Mouse (Mus musculus) heart, embryonic 16.5 days (tissue): Measurements from ENCODE around the gene Tmtc1. TPM values are rescaled to one million over a fixed set of nuclear protein-coding genes. Genes with fewer than 3 reads are reported as not detected.

Experiments used
- ATAC-seq: fragments of 200-750 bp; cut with Nextera tagmentation; replicated peaks from 2 replicates; pipeline ENCODE4 v1.8.0; 2017; ENCODE audit warnings: moderate number of reproducible peaks; ENCODE audit not compliant: insufficient read depth, low FRiP score; ENCODE audit errors: extremely low read depth
- H3K27ac ChIP-seq: fragments of 300-500 bp; sonication (generic); 2 replicates; pipeline ENCODE4 v1.5.1; 2014; ENCODE audit warnings: mild to moderate bottlenecking, low read length, control low read depth, moderate library complexity
- H3K27me3 ChIP-seq: fragments of 300-500 bp; sonication (generic); 2 replicates; pipeline ENCODE4 v1.6.1; 2014; ENCODE audit warnings: low read length, mixed read lengths; ENCODE audit not compliant: control insufficient read depth, insufficient read depth
- H3K36me3 ChIP-seq: fragments of 300-500 bp; sonication (generic); 2 replicates; pipeline ENCODE4 v1.6.1; 2014; ENCODE audit not compliant: control insufficient read depth, insufficient read depth
- H3K4me1 ChIP-seq: fragments of 300-500 bp; sonication (generic); 2 replicates; pipeline ENCODE4 v1.6.1; 2014; ENCODE audit warnings: low read length, mixed read lengths; ENCODE audit not compliant: control insufficient read depth, insufficient read depth
- H3K4me2 ChIP-seq: fragments of 300-500 bp; sonication (generic); 2 replicates; pipeline ENCODE4 v1.6.1; 2014; ENCODE audit warnings: low read depth, mild to moderate bottlenecking, control low read depth, low read length
- H3K4me3 ChIP-seq: fragments of 300-500 bp; sonication (generic); 2 replicates; pipeline ENCODE4 v1.5.1; 2014; ENCODE audit warnings: mild to moderate bottlenecking, control low read depth, low read length
- H3K9ac ChIP-seq: fragments of 300-500 bp; sonication (generic); 2 replicates; pipeline ENCODE4 v1.6.1; 2014; ENCODE audit warnings: low read length, control low read depth
- H3K9me3 ChIP-seq: fragments of 300-500 bp; sonication (generic); replicated peaks from 2 replicates; pipeline ENCODE4 v1.6.1; 2016; ENCODE audit warnings: low read length; ENCODE audit not compliant: control insufficient read depth
- WGBS: fragments of 180-500 bp; shearing (Covaris S2); extraction: QIAGEN DNeasy Blood & Tissue Kit; methylation state at CpG from one replicate; pipeline ENCODE4 v1.1.7; 2014; 5-methylcytosine and 5-hydroxymethylcytosine counted together
- polyA plus RNA-seq: library from polyadenylated mRNA; unstranded; fragments of >200 nt; fragmentation: Nextera tagmentation; extraction: Ambion mirVana; gene quantifications from 2 replicates; pipeline ENCODE4 v1.2.1, GENCODE M21; 2015

Gene Tmtc1
- polyA plus RNA-seq, 1 experiment from 2014 or later: 1.7 TPM

GRCm38 (mm10) chr6:148392147-148392546 lies 52.0 kb downstream of the Tmtc1 start:
- no peak for ATAC-seq
- no peak overlapping the region for H3K9ac ChIP-seq

GRCm38 (mm10) chr6:148391286-148391685 lies 52.9 kb downstream of the Tmtc1 start:
- Histone ChIP-seq H3K36me3 (no peaks in the 10 kb centered on the region), H3K4me1 (peaks cover 22% of the 10 kb centered on the region), H3K27me3 (no peaks in the 10 kb centered on the region), H3K9ac (peak overlapping the region; percentile 46; the same call in 1 of the 2 replicates), H3K27ac (peak overlapping the region; percentile 92), H3K4me2 (0 out of 2 replicates have a peak overlapping the region, but pooled peaks have one; percentile 47), H3K9me3 (0 out of 2 replicates have a peak, but pooled peaks cover 2% of the 10 kb centered on the region), H3K4me3 (no peak overlapping the region)
- WGBS: 65% methylated on average over 7 of the region's 7 CpGs
- ATAC-seq: no peak; the same call in 1 of the 2 replicates

More at GRCm38 (mm10) chr6:148392147-148392546, 52.0 kb downstream of the Tmtc1 start:
- Histone ChIP-seq H3K4me3 (no peak overlapping the region), H3K36me3 (no peaks in the 10 kb centered on the region), H3K27me3 (no peaks in the 10 kb centered on the region), H3K27ac (peak overlapping the region; percentile 92; the same call in 1 of the 2 replicates), H3K9me3 (0 out of 2 replicates have a peak, but pooled peaks cover 2% of the 10 kb centered on the region), H3K4me2 (no peak overlapping the region), H3K4me1 (peaks cover 22% of the 10 kb centered on the region)
- 55% methylated on average over 10 of the region's 10 CpGs for WGBS

GRCm38 (mm10) chr6:148390630-148391276 lies 53.4 kb downstream of the Tmtc1 start:
- Histone ChIP-seq H3K4me3 (no peak overlapping the region), H3K9me3 (0 out of 2 replicates have a peak, but pooled peaks cover 2% of the 10 kb centered on the region), H3K27me3 (no peaks in the 10 kb centered on the region), H3K4me2 (peak overlapping the region; percentile 47; the same call in 1 of the 2 replicates), H3K9ac (peak overlapping the region; percentile 43; the same call in 1 of the 2 replicates), H3K36me3 (no peaks in the 10 kb centered on the region), H3K27ac (peak overlapping the region; percentile 92), H3K4me1 (peaks cover 26% of the 10 kb centered on the region)
- WGBS: 12% methylated on average over 4 of the region's 4 CpGs
- ATAC-seq: peak; percentile 79; the same call in 1 of the 2 replicates

GRCm38 (mm10) chr6:148387990-148388389 lies 56.2 kb downstream of the Tmtc1 start:
- 64% methylated on average over 1 of the region's 1 CpGs for WGBS
- no peak overlapping the region for H3K9ac ChIP-seq
- H3K27me3 ChIP-seq: no peaks in the 10 kb centered on the region
- H3K4me1 ChIP-seq: peaks cover 40% of the 10 kb centered on the region
- no peaks in the 10 kb centered on the region for H3K36me3 ChIP-seq
- H3K27ac ChIP-seq: no peak overlapping the region
- no peaks in the 10 kb centered on the region for H3K9me3 ChIP-seq
- H3K4me2 ChIP-seq: no peak overlapping the region
- H3K4me3 ChIP-seq: no peak overlapping the region
- no peak for ATAC-seq

GRCm38 (mm10) chr6:148384111-148384895 lies 59.9 kb downstream of the Tmtc1 start:
- H3K27ac ChIP-seq: peak overlapping the region; percentile 76
- peak; percentile 74 for ATAC-seq
- WGBS: 54% methylated on average over 6 of the region's 6 CpGs

GRCm38 (mm10) chr6:148381163-148381782 lies 62.9 kb downstream of the Tmtc1 start:
- Histone ChIP-seq H3K4me3 (no peak overlapping the region), H3K4me2 (no peak overlapping the region), H3K27me3 (no peaks in the 10 kb centered on the region), H3K9me3 (peaks cover 3% of the 10 kb centered on the region; the same call in 1 of the 2 replicates), H3K9ac (no peak overlapping the region), H3K4me1 (peaks cover 18% of the 10 kb centered on the region), H3K36me3 (0 out of 2 replicates have a peak, but pooled peaks cover 2% of the 10 kb centered on the region), H3K27ac (no peak overlapping the region)
- ATAC-seq: no peak
- 82% methylated on average over 9 of the region's 9 CpGs for WGBS

More at GRCm38 (mm10) chr6:148384111-148384895, 59.9 kb downstream of the Tmtc1 start:
- Histone ChIP-seq H3K4me2 (no peak overlapping the region), H3K4me1 (peaks cover 18% of the 10 kb centered on the region), H3K27me3 (no peaks in the 10 kb centered on the region), H3K9me3 (no peaks in the 10 kb centered on the region), H3K4me3 (no peak overlapping the region), H3K36me3 (no peaks in the 10 kb centered on the region), H3K9ac (no peak overlapping the region)

- H3K4me3 ChIP-seq: no peak overlapping the region
- no peaks in the 10 kb centered on the region for H3K27me3 ChIP-seq
- no peak overlapping the region for H3K27ac ChIP-seq
- no peak for ATAC-seq
- no peak overlapping the region for H3K4me2 ChIP-seq
- H3K9ac ChIP-seq: no peak overlapping the region
- no peaks in the 10 kb centered on the region for H3K4me1 ChIP-seq
- WGBS: 69% methylated on average over 3 of the region's 3 CpGs
- 0 out of 2 replicates have a peak, but pooled peaks cover 2% of the 10 kb centered on the region for H3K36me3 ChIP-seq
- peaks cover 3% of the 10 kb centered on the region; the same call in 1 of the 2 replicates for H3K9me3 ChIP-seq
These were observed 68.5 kb downstream of the Tmtc1 start for GRCm38 (mm10) chr6:148375618-148376209.

GRCm38 (mm10) chr6:148375015-148375414 lies 69.2 kb downstream of the Tmtc1 start:
- H3K4me2 ChIP-seq: no peak overlapping the region
- H3K9me3 ChIP-seq: peaks cover 3% of the 10 kb centered on the region; the same call in 1 of the 2 replicates
- 0 out of 2 replicates have a peak, but pooled peaks cover 2% of the 10 kb centered on the region for H3K36me3 ChIP-seq
- H3K4me1 ChIP-seq: no peaks in the 10 kb centered on the region
- H3K4me3 ChIP-seq: no peak overlapping the region
- H3K27ac ChIP-seq: no peak overlapping the region
- no peak for ATAC-seq
- no peak overlapping the region for H3K9ac ChIP-seq
- 75% methylated on average over 3 of the region's 3 CpGs for WGBS
- no peaks in the 10 kb centered on the region for H3K27me3 ChIP-seq
